In the genomic region with DNA sequence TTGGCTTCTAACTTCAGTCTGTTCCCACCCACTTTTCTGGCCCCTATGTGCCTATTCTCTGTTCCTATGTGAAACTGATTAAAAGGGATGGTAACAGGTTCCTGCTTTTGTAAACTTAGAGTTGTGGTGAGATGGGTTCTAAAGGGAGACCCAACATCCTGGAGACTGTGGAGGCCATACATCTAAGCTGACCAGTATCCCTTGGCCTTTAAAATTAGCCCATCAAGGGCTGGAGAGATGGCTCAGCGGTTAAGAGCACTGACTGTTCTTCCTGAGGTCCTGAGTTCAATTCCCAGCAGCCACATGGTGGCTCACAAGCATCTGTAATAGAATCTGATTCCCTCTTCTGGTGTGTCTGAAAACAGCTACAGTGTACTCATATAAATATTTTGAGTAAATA, we compare ENCODE assay signal across 9 mouse cellular contexts. TPM values are rescaled to one million over a fixed set of nuclear protein-coding genes. Genes with fewer than 3 reads are reported as not detected.
DNase-seq lines count a peak whose midpoint lies in the region; ATAC-seq and TF ChIP-seq lines count a peak whose summit lies in the region.
"Not testable (repeated sequence)": the region's sequence is repeated elsewhere in the genome, so short reads cannot be mapped to it uniquely, and the experiment has no call there.
"Had no signal": no experiment of that assay in that cellular context is flagged by ENCODE, and none has a peak within 500 bp of the region (broad histone marks: within the 10 kb centered on the region; RNA-seq: fewer than 3 reads in every experiment).

No protein-coding gene starts in this region.

- not testable (repeated sequence) for H3K27me3 ChIP-seq in E14TG2a.4 (ENCODE audit: insufficient read depth, low read length); embryonic facial prominence, embryonic 14.5 days (replicated peaks; ENCODE audit: control insufficient read depth, insufficient read depth, low read length); heart, embryonic 13.5 days (replicated peaks); intestine, embryonic 15.5 days (replicated peaks); kidney, embryonic 16.5 days (ENCODE audit: insufficient read depth, low read length); liver, embryonic 13.5 days; lung, embryonic 14.5 days (ENCODE audit: insufficient read depth, low read length); stomach, embryonic 16.5 days (ENCODE audit: control insufficient read depth, insufficient read depth, low read length)

- TF ChIP-seq CTCF in E14TG2a.4 (conservative IDR thresholded peaks at IDR 0.05; ENCODE audit: low read length); lung, embryonic 14.5 days (IDR thresholded peaks at IDR 0.05; ENCODE audit: low read depth): not testable (repeated sequence)

- H3K4me3 ChIP-seq in E14TG2a.4 (replicated peaks; ENCODE audit: low read length): peak overlapping the region; percentile 95; the same call in 1 of the 2 replicates
- H3K4me3 ChIP-seq in embryonic facial prominence, embryonic 14.5 days (ENCODE audit: low read depth, low read length); heart, embryonic 13.5 days; intestine, embryonic 15.5 days (replicated peaks); kidney, embryonic 16.5 days (ENCODE audit: low read length); liver, embryonic 13.5 days (replicated peaks); lung, embryonic 14.5 days (ENCODE audit: low read depth, low read length); stomach, embryonic 16.5 days (replicated peaks; ENCODE audit: low read length): not testable (repeated sequence)

- peak overlapping the region; percentile 84 for H3K27ac ChIP-seq in embryonic facial prominence, embryonic 14.5 days (replicated peaks; ENCODE audit: low read depth, low read length)
- H3K27ac ChIP-seq in heart, embryonic 13.5 days (replicated peaks): peak overlapping the region; percentile 91
- peak overlapping the region; percentile 93; the same call in 1 of the 2 replicates for H3K27ac ChIP-seq in intestine, embryonic 15.5 days
- peak overlapping the region; percentile 92; the same call in 1 of the 2 replicates for H3K27ac ChIP-seq in kidney, embryonic 16.5 days (ENCODE audit: low read length)
- peak overlapping the region; percentile 97 for H3K27ac ChIP-seq in liver, embryonic 13.5 days
- H3K27ac ChIP-seq in lung, embryonic 14.5 days (ENCODE audit: low read depth): peak overlapping the region; percentile 87; the same call in 1 of the 2 replicates
- H3K27ac ChIP-seq in stomach, embryonic 16.5 days (ENCODE audit: low read length): peak overlapping the region; percentile 93; the same call in 1 of the 2 replicates

- not testable (repeated sequence) for H3K4me2 ChIP-seq in embryonic facial prominence, embryonic 14.5 days (ENCODE audit: low read depth, low read length); heart, embryonic 13.5 days; intestine, embryonic 15.5 days (replicated peaks); kidney, embryonic 16.5 days (replicated peaks; ENCODE audit: low read depth, low read length); lung, embryonic 14.5 days; stomach, embryonic 16.5 days (ENCODE audit: low read depth, low read length)
- 0 out of 2 replicates have a peak overlapping the region, but pooled peaks have one; percentile 95 for H3K4me2 ChIP-seq in liver, embryonic 13.5 days

- H3K4me1 ChIP-seq in E14TG2a.4 (replicated peaks; ENCODE audit: low read depth, low read length): peaks cover 63% of the 10 kb centered on the region
- H3K4me1 ChIP-seq in embryonic facial prominence, embryonic 14.5 days (ENCODE audit: control insufficient read depth, insufficient read depth, low read length): peaks cover 28% of the 10 kb centered on the region
- peaks cover 53% of the 10 kb centered on the region for H3K4me1 ChIP-seq in heart, embryonic 13.5 days
- H3K4me1 ChIP-seq in intestine, embryonic 15.5 days (replicated peaks): peaks cover 21% of the 10 kb centered on the region
- peaks cover 40% of the 10 kb centered on the region for H3K4me1 ChIP-seq in kidney, embryonic 16.5 days (ENCODE audit: insufficient read depth, low read length)
- peaks cover 71% of the 10 kb centered on the region for H3K4me1 ChIP-seq in liver, embryonic 13.5 days (replicated peaks)
- H3K4me1 ChIP-seq in lung, embryonic 14.5 days (ENCODE audit: insufficient read depth): peaks cover 12% of the 10 kb centered on the region
- H3K4me1 ChIP-seq in stomach, embryonic 16.5 days (ENCODE audit: control insufficient read depth, insufficient read depth, low read length): peaks cover 41% of the 10 kb centered on the region

- H3K36me3 ChIP-seq in E14TG2a.4 (ENCODE audit: insufficient read depth, low read length): peaks cover 24% of the 10 kb centered on the region
- H3K36me3 ChIP-seq in embryonic facial prominence, embryonic 14.5 days (ENCODE audit: control insufficient read depth, insufficient read depth, low read length); intestine, embryonic 15.5 days; kidney, embryonic 16.5 days (ENCODE audit: insufficient read depth, low read length); liver, embryonic 13.5 days; lung, embryonic 14.5 days (ENCODE audit: insufficient read depth); stomach, embryonic 16.5 days (ENCODE audit: control insufficient read depth, insufficient read depth, low read length): not testable (repeated sequence)
- peaks cover 14% of the 10 kb centered on the region for H3K36me3 ChIP-seq in heart, embryonic 13.5 days

- 76% methylated on average over 1 of the region's 1 CpGs for WGBS in embryonic facial prominence, embryonic 14.5 days
- WGBS in heart, embryonic 13.5 days: 92% methylated on average over 1 of the region's 1 CpGs
- WGBS in intestine, embryonic 15.5 days: 89% methylated on average over 1 of the region's 1 CpGs
- WGBS in kidney, embryonic 16.5 days: 93% methylated on average over 1 of the region's 1 CpGs
- WGBS in liver, embryonic 13.5 days (ENCODE audit: insufficient replicate concordance): 97% methylated on average over 1 of the region's 1 CpGs
- WGBS in lung, embryonic 14.5 days: 79% methylated on average over 1 of the region's 1 CpGs
- WGBS in stomach, embryonic 16.5 days: 97% methylated on average over 1 of the region's 1 CpGs

- not testable (repeated sequence) for H3K9ac ChIP-seq in embryonic facial prominence, embryonic 14.5 days (ENCODE audit: low read depth, low read length); intestine, embryonic 15.5 days; kidney, embryonic 16.5 days (replicated peaks; ENCODE audit: low read length); lung, embryonic 14.5 days; stomach, embryonic 16.5 days (ENCODE audit: low read length)
- H3K9ac ChIP-seq in heart, embryonic 13.5 days: peak overlapping the region; percentile 93; the same call in 1 of the 2 replicates
- 0 out of 2 replicates have a peak overlapping the region, but pooled peaks have one; percentile 92 for H3K9ac ChIP-seq in liver, embryonic 13.5 days

- ATAC-seq in embryonic facial prominence, embryonic 14.5 days (ENCODE audit: low read depth); heart, embryonic 13.5 days (ENCODE audit: extremely low read depth, insufficient number of reproducible peaks, low FRiP score, low TSS enrichment); intestine, embryonic 15.5 days; kidney, embryonic 16.5 days (ENCODE audit: low FRiP score, low TSS enrichment); liver, embryonic 13.5 days (ENCODE audit: low read depth); lung, embryonic 14.5 days (ENCODE audit: insufficient read depth); stomach, embryonic 16.5 days (ENCODE audit: insufficient read depth, low FRiP score): not testable (repeated sequence)

- DNase-seq in embryonic facial prominence, embryonic 14.5 days (ENCODE audit: low spot score); liver, embryonic 13.5 days; lung, embryonic 14.5 days: not testable (repeated sequence)

- H3K9me3 ChIP-seq in E14TG2a.4 (ENCODE audit: low read length); embryonic facial prominence, embryonic 14.5 days (ENCODE audit: control insufficient read depth, low read length); heart, embryonic 13.5 days; intestine, embryonic 15.5 days; kidney, embryonic 16.5 days (ENCODE audit: low read length); liver, embryonic 13.5 days (replicated peaks); lung, embryonic 14.5 days (ENCODE audit: low read depth, low read length); stomach, embryonic 16.5 days (replicated peaks; ENCODE audit: control insufficient read depth, low read length): not testable (repeated sequence)

RNA-seq across cellular contexts. Expression of a gene that starts 1.1 kb away (rescaled TPM):
- 14.6 and 15.3 TPM in 2 replicates for polyA plus RNA-seq in embryonic facial prominence, embryonic 14.5 days (2014; fragmentation: Nextera tagmentation; extraction: Ambion mirVana)
- polyA plus RNA-seq in heart, embryonic 13.5 days (2015; fragmentation: Nextera tagmentation; extraction: Ambion mirVana): 11.9 and 12.9 TPM in 2 replicates
- 13.2 and 15.6 TPM in 2 replicates for polyA plus RNA-seq in intestine, embryonic 15.5 days (2015; fragmentation: Nextera tagmentation; extraction: Ambion mirVana)
- 26.7 TPM in 2 replicates for polyA plus RNA-seq in kidney, embryonic 16.5 days (2015; fragmentation: Nextera tagmentation; extraction: Ambion mirVana)
- polyA plus RNA-seq in liver, embryonic 13.5 days (2015; fragmentation: Nextera tagmentation; extraction: Ambion mirVana): 18.9 and 21.1 TPM in 2 replicates
- 21.4 and 23.2 TPM in 2 replicates for polyA plus RNA-seq in lung, embryonic 14.5 days (2014; fragmentation: Nextera tagmentation; extraction: Ambion mirVana)
- polyA plus RNA-seq in stomach, embryonic 16.5 days (2015; fragmentation: Nextera tagmentation; extraction: Ambion mirVana): 17.9 and 19.0 TPM in 2 replicates

RNA-seq across cellular contexts. Expression of a gene that starts 2.2 kb away (rescaled TPM):
- 25.0 and 34.1 TPM in 2 replicates for polyA plus RNA-seq in embryonic facial prominence, embryonic 14.5 days (2014; fragmentation: Nextera tagmentation; extraction: Ambion mirVana)
- 25.0 and 25.6 TPM in 2 replicates for polyA plus RNA-seq in heart, embryonic 13.5 days (2015; fragmentation: Nextera tagmentation; extraction: Ambion mirVana)
- polyA plus RNA-seq in intestine, embryonic 15.5 days (2015; fragmentation: Nextera tagmentation; extraction: Ambion mirVana): 21.3 and 21.4 TPM in 2 replicates
- 33.8 and 35.8 TPM in 2 replicates for polyA plus RNA-seq in kidney, embryonic 16.5 days (2015; fragmentation: Nextera tagmentation; extraction: Ambion mirVana)
- polyA plus RNA-seq in liver, embryonic 13.5 days (2015; fragmentation: Nextera tagmentation; extraction: Ambion mirVana): 5.2 and 5.5 TPM in 2 replicates
- polyA plus RNA-seq in lung, embryonic 14.5 days (2014; fragmentation: Nextera tagmentation; extraction: Ambion mirVana): 23.2 and 27.1 TPM in 2 replicates
- polyA plus RNA-seq in stomach, embryonic 16.5 days (2015; fragmentation: Nextera tagmentation; extraction: Ambion mirVana): 23.7 and 26.0 TPM in 2 replicates

RNA-seq across cellular contexts. Expression of a gene that starts 46.6 kb away (rescaled TPM):
- 2.5 and 3.1 TPM in 2 replicates for polyA plus RNA-seq in embryonic facial prominence, embryonic 14.5 days (2014; fragmentation: Nextera tagmentation; extraction: Ambion mirVana)
- polyA plus RNA-seq in heart, embryonic 13.5 days (2015; fragmentation: Nextera tagmentation; extraction: Ambion mirVana): 0.05 and 0.17 TPM in 2 replicates
- 1.3 and 1.4 TPM in 2 replicates for polyA plus RNA-seq in intestine, embryonic 15.5 days (2015; fragmentation: Nextera tagmentation; extraction: Ambion mirVana)
- 0.17 and 0.23 TPM in 2 replicates for polyA plus RNA-seq in kidney, embryonic 16.5 days (2015; fragmentation: Nextera tagmentation; extraction: Ambion mirVana)
- polyA plus RNA-seq in liver, embryonic 13.5 days (2015; fragmentation: Nextera tagmentation; extraction: Ambion mirVana): 0.03 TPM in 1 of 2 replicates, not detected in the other
- not detected in 2 replicates for polyA plus RNA-seq in lung, embryonic 14.5 days (2014; fragmentation: Nextera tagmentation; extraction: Ambion mirVana)
- polyA plus RNA-seq in stomach, embryonic 16.5 days (2015; fragmentation: Nextera tagmentation; extraction: Ambion mirVana): 1.3 TPM in 2 replicates
- polyA plus RNA-seq: activated CD4-positive, CD25-positive, alpha-beta regulatory T cell, adult 4 months had no signal

RNA-seq across cellular contexts. Expression of a gene that starts 46.6 kb away (rescaled TPM):
- 118 and 137 TPM in 2 replicates for polyA plus RNA-seq in embryonic facial prominence, embryonic 14.5 days (2014; fragmentation: Nextera tagmentation; extraction: Ambion mirVana)
- 18.6 and 23.3 TPM in 2 replicates for polyA plus RNA-seq in heart, embryonic 13.5 days (2015; fragmentation: Nextera tagmentation; extraction: Ambion mirVana)
- polyA plus RNA-seq in intestine, embryonic 15.5 days (2015; fragmentation: Nextera tagmentation; extraction: Ambion mirVana): 83.4 and 84.8 TPM in 2 replicates
- 94.8 and 96.1 TPM in 2 replicates for polyA plus RNA-seq in kidney, embryonic 16.5 days (2015; fragmentation: Nextera tagmentation; extraction: Ambion mirVana)
- polyA plus RNA-seq in liver, embryonic 13.5 days (2015; fragmentation: Nextera tagmentation; extraction: Ambion mirVana): 3.8 and 4.2 TPM in 2 replicates
- polyA plus RNA-seq in lung, embryonic 14.5 days (2014; fragmentation: Nextera tagmentation; extraction: Ambion mirVana): 56.9 and 60.2 TPM in 2 replicates
- 120 and 128 TPM in 2 replicates for polyA plus RNA-seq in stomach, embryonic 16.5 days (2015; fragmentation: Nextera tagmentation; extraction: Ambion mirVana)
